Mouse (Mus musculus) bone marrow macrophage, adult 2 months (primary cell): ENCODE results near the gene Bcorl1.

Source experiments
- CTCF ChIP-seq: IDR thresholded peaks from 2 replicates; pipeline ENCODE4 v1.5.1; 2012; ENCODE audit warnings: low read depth, mild to moderate bottlenecking, low read length, moderate library complexity
- POLR2A ChIP-seq: IDR thresholded peaks from 2 replicates; pipeline ENCODE4 v1.6.1; 2012; ENCODE audit warnings: mild to moderate bottlenecking, low read depth, low read length, borderline replicate concordance

DNA sequence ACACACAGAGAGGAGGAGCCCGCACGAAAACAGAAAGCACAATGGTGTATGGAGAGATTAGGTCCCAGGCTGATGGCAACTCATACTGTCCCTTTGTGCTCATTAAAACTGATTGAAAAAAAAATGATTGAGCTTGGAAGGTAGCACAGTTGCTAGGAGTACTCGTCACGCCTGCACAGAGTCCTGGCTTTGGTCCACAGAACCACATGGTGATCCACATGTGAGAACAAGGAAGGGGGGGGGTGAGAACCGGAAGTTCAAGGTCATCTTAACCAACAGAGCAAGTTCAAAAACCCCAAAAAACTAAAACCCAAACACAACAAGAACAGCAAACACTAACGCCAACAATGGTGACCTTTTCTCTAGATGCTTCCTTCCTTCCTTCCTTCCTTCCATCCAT is 71.5 kb downstream of the Bcorl1 start:
- TF ChIP-seq CTCF (no peak), POLR2A (no peak)
